Mouse (Mus musculus) induced T-regulatory cell, adult 2 months (primary cell): ENCODE measurements around the gene Edem3.

Experiments
- DNase-seq: peaks from one replicate; pipeline ENCODE4 v3.0.0-alpha.2; 2012; ENCODE audit warnings: low read depth

Edem3 gene

GRCm38 (mm10) chr1:151864326-151864725 is 109.2 kb downstream of the Edem3 start:
- no peak for DNase-seq
